Mouse (Mus musculus): ENCODE results near the gene Cep95. TPM values are rescaled to one million over a fixed set of nuclear protein-coding genes. Genes with fewer than 3 reads are reported as not detected.

The Cep95 gene
- polyA plus RNA-seq, 1 experiment: 31.8 TPM

DNA sequence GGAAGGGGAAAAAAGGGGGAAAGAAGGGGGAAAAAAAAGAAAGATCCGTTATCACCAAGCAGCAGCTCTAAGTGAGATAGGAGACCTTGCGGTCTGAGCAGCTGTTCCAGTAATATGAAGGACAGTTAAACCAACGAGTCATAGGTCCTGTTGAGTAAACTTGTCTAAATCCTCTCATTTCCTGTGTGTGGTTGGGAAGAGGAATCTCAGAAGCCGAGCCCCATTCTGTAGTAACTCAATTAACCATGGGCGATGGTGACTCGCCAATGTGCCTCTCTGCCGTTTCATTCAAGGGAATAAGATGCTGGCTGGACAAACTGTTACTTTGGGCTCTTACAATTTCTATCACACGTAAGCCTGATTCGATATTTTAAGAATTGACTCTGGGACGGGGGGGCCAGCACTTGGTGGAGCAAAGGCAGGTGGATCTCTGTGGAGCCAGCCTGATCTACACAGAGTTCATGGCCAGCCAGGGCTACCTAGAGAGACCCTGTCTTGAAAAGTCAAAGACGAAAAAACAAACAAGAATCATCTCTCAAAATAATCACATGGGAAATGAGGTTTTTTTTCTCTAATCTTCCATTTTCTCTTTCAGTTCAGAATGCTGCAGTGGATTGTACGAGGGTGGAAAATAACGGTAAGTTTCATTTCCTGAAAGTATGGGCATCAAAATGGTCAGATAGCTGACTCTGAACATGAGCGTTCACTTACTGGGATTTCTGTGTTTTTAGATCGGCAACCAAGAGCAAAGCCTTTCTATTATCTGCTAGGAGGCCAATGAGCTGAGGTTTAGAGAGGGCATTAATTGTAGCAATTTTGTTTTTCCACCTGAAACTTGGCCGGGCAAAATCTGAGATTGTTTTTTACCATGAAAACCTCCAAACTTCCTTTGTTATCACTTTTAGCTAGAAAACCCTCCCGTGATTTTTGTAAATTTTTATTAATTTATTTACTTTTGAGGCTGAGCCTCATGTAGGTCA is 37.7 kb upstream of the Cep95 start, which contains the start of gene Milr1:
TSS of gene Milr1 (plus strand) at position 188 of the 980 bp plus-strand sequence.
- Histone ChIP-seq H3K4me1 (ENCODE audit: control insufficient read depth, insufficient read depth, low read length) (no peaks in the 10 kb centered on the region), H3K4me3 (replicated peaks; ENCODE audit: insufficient read depth, low read depth, low read length) (no peak within 1 kb of the TSS), H3K27ac (ENCODE audit: insufficient read depth, low read length) (no peak within 1 kb of the TSS), H3K27me3 (ENCODE audit: control insufficient read depth, insufficient read depth, low read length) (no peaks in the 10 kb centered on the region)
- TF ChIP-seq POLR2A (IDR thresholded peaks at IDR 0.05; ENCODE audit: borderline replicate concordance, insufficient read depth, low read length) (no peak), CTCF (IDR thresholded peaks at IDR 0.05; ENCODE audit: borderline replicate concordance, insufficient read depth, low read depth, low read length) (no peak)
- no peak for DNase-seq
- 92% methylated on average over 17 of the region's 17 CpGs for WGBS

DNA sequence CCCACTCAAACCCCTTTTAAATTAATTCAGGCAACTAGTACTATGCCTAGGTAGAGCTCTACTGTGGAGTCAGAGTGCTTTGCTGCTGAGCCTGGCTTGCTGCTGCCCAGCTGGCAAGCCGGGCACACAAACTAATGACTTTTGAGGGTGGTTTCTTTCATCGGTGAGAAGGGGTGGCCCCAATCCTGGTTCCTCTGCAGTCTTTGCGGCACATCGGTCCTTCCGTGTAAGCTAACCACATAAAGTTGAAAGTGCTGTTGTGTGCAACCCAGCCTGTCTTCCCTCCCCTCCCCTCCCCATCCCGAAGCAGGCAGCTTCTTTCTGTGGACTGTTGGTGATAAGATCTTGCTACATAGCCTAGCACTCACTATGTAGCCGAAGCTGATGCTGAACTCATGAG is 36.9 kb upstream of the Cep95 start:
- Histone ChIP-seq H3K27ac (ENCODE audit: insufficient read depth, low read length) (no peak overlapping the region), H3K4me1 (ENCODE audit: control insufficient read depth, insufficient read depth, low read length) (no peaks in the 10 kb centered on the region), H3K4me3 (replicated peaks; ENCODE audit: insufficient read depth, low read depth, low read length) (no peak overlapping the region), H3K27me3 (ENCODE audit: control insufficient read depth, insufficient read depth, low read length) (no peaks in the 10 kb centered on the region)
- no peak for DNase-seq
- TF ChIP-seq CTCF (IDR thresholded peaks at IDR 0.05; ENCODE audit: borderline replicate concordance, insufficient read depth, low read depth, low read length): no peak
- TF ChIP-seq POLR2A (IDR thresholded peaks at IDR 0.05; ENCODE audit: borderline replicate concordance, insufficient read depth, low read length): no peak
- WGBS: 89% methylated on average over 7 of the region's 7 CpGs

DNA sequence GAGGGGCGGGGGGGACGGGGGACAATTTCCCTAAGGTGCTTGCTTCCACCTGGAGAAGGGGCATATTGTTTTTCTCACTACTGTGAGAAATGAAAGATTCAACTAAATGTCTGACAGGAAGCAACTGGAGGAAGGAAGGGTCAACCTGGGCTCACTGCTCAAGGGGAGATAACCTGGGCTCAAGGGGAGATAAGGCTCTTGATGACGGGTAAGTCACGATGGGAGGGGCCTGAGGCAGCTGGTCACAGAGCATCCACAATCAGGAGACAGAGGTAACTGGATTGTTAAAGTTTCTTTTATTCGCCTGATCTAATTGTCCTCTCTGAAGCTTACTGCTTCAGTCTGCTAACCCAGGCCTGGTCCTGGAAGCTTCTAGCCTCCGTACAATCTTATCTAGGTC is 35.7 kb upstream of the Cep95 start:
- 90% methylated on average over 6 of the region's 6 CpGs for WGBS

DNA sequence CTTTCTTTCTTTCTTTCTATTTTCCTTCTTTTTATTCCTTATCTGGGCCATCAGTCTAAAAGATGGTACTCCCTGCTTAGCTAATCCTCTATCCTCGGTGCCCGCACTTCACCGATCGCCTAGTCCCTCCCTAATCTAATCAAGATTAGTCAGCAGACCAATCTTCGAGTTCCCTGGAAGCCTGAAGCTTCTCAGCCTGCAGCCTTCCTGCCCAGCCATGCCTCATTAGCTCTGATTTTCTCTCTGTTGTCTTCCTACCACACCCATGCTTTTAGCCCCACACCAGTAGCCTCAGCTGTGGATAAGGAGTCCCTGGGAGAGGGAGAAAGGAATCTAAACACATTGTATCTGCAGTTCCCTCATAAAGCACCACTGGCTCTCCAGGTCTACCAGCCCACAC is 33.5 kb upstream of the Cep95 start:
- 53% methylated on average over 5 of the region's 5 CpGs for WGBS
- no peaks in the 10 kb centered on the region for H3K27me3 ChIP-seq (ENCODE audit: control insufficient read depth, insufficient read depth, low read length)
- TF ChIP-seq POLR2A (IDR thresholded peaks at IDR 0.05; ENCODE audit: borderline replicate concordance, insufficient read depth, low read length) (no peak), CTCF (IDR thresholded peaks at IDR 0.05; ENCODE audit: borderline replicate concordance, insufficient read depth, low read depth, low read length) (no peak)
- DNase-seq: no peak
- no peaks in the 10 kb centered on the region for H3K4me1 ChIP-seq (ENCODE audit: control insufficient read depth, insufficient read depth, low read length)
- no peak overlapping the region for H3K27ac ChIP-seq (ENCODE audit: insufficient read depth, low read length)
- no peak overlapping the region for H3K4me3 ChIP-seq (replicated peaks; ENCODE audit: insufficient read depth, low read depth, low read length)

More for the DNA sequence above, 35.7 kb upstream of the Cep95 start:
- TF ChIP-seq CTCF (IDR thresholded peaks at IDR 0.05; ENCODE audit: borderline replicate concordance, insufficient read depth, low read depth, low read length): no peak
- no peak for TF ChIP-seq POLR2A (IDR thresholded peaks at IDR 0.05; ENCODE audit: borderline replicate concordance, insufficient read depth, low read length)
- H3K4me3 ChIP-seq (replicated peaks; ENCODE audit: insufficient read depth, low read depth, low read length): no peak overlapping the region
- DNase-seq: no peak
- no peaks in the 10 kb centered on the region for H3K4me1 ChIP-seq (ENCODE audit: control insufficient read depth, insufficient read depth, low read length)
- no peaks in the 10 kb centered on the region for H3K27me3 ChIP-seq (ENCODE audit: control insufficient read depth, insufficient read depth, low read length)
- no peak overlapping the region for H3K27ac ChIP-seq (ENCODE audit: insufficient read depth, low read length)

GRCm38 (mm10) chr11:106759028-106759427 is 30.0 kb upstream of the Cep95 start:
- H3K27ac ChIP-seq (ENCODE audit: insufficient read depth, low read length): no peak overlapping the region
- TF ChIP-seq POLR2A (IDR thresholded peaks at IDR 0.05; ENCODE audit: borderline replicate concordance, insufficient read depth, low read length) (no peak), CTCF (IDR thresholded peaks at IDR 0.05; ENCODE audit: borderline replicate concordance, insufficient read depth, low read depth, low read length) (no peak)
- no peak overlapping the region for H3K4me3 ChIP-seq (replicated peaks; ENCODE audit: insufficient read depth, low read depth, low read length)
- no peaks in the 10 kb centered on the region for H3K27me3 ChIP-seq (ENCODE audit: control insufficient read depth, insufficient read depth, low read length)
- no peak for DNase-seq
- no peaks in the 10 kb centered on the region for H3K4me1 ChIP-seq (ENCODE audit: control insufficient read depth, insufficient read depth, low read length)
- 81% methylated on average over 3 of the region's 3 CpGs for WGBS

GRCm38 (mm10) chr11:106760511-106760910 is 28.5 kb upstream of the Cep95 start:
- DNase-seq: no peak
- Histone ChIP-seq H3K4me1 (ENCODE audit: control insufficient read depth, insufficient read depth, low read length) (no peaks in the 10 kb centered on the region), H3K27me3 (ENCODE audit: control insufficient read depth, insufficient read depth, low read length) (no peaks in the 10 kb centered on the region), H3K4me3 (replicated peaks; ENCODE audit: insufficient read depth, low read depth, low read length) (no peak overlapping the region), H3K27ac (ENCODE audit: insufficient read depth, low read length) (no peak overlapping the region)
- WGBS: 75% methylated on average over 5 of the region's 5 CpGs
- TF ChIP-seq POLR2A (IDR thresholded peaks at IDR 0.05; ENCODE audit: borderline replicate concordance, insufficient read depth, low read length) (no peak), CTCF (IDR thresholded peaks at IDR 0.05; ENCODE audit: borderline replicate concordance, insufficient read depth, low read depth, low read length) (no peak)

- WGBS: 66% methylated on average over 5 of the region's 5 CpGs
- Histone ChIP-seq H3K27me3 (ENCODE audit: control insufficient read depth, insufficient read depth, low read length) (no peaks in the 10 kb centered on the region), H3K4me3 (replicated peaks; ENCODE audit: insufficient read depth, low read depth, low read length) (no peak overlapping the region), H3K4me1 (ENCODE audit: control insufficient read depth, insufficient read depth, low read length) (no peaks in the 10 kb centered on the region), H3K27ac (ENCODE audit: insufficient read depth, low read length) (no peak overlapping the region)
- TF ChIP-seq CTCF (IDR thresholded peaks at IDR 0.05; ENCODE audit: borderline replicate concordance, insufficient read depth, low read depth, low read length) (no peak), POLR2A (IDR thresholded peaks at IDR 0.05; ENCODE audit: borderline replicate concordance, insufficient read depth, low read length) (no peak)
- no peak for DNase-seq
These were observed 26.8 kb upstream of the Cep95 start for GRCm38 (mm10) chr11:106762139-106762799.
